Mouse (Mus musculus): ENCODE measurements at regions not wholly inside any gene's neighbourhood (a gene's known extent, or its start where the extent isn't known, plus 50 kb on each side); places are given as distances from the start of the nearest gene placed in this dataset.
A peak's percentile ranks its signal among the peaks of the same experiment; 100 is the strongest.

DNA sequence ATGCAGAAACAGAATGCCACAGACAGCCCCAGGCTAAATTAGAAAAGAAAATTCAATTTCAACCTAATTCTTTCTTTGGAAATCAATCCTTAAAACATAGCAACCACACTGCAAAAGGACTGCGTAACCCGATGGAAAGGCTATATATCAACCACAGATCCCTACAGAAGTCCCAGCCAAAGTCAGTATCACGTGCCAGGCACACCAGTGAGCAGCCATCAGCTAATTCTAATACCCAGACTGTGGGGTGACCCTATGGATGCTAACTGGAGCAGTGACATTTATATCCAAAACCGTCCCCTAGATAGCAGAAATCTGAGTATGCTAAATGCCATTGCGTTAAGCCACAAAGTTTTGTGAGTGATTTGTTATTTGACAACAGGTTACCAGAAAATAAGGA is 286.5 kb upstream of the N6amt1 start:
- DNase-seq: no peak

DNA sequence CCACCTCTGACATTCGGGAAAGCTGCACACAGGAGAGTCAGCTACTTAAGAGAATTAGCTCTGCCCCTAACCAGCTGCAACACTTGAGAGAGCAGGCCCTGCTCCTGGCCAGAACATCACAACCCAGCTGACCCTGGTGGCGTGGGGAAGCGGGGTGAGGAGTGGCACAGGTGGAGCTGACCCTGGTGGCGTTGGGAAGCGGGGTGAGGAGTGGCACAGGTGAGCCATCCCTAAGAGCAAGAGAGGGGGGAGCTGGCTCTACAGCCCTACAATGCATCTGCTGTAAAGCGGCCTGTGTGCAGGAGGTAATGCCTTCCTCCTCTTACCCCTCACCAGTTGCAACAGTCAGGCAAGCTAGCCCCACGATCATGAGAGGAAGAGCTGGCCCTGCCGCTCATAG is 293.5 kb upstream of the N6amt1 start:
- DNase-seq: no peak

- no peak for DNase-seq
These were observed 304.1 kb upstream of the N6amt1 start for GRCm38 (mm10) chr16:87049741-87050383.

DNA sequence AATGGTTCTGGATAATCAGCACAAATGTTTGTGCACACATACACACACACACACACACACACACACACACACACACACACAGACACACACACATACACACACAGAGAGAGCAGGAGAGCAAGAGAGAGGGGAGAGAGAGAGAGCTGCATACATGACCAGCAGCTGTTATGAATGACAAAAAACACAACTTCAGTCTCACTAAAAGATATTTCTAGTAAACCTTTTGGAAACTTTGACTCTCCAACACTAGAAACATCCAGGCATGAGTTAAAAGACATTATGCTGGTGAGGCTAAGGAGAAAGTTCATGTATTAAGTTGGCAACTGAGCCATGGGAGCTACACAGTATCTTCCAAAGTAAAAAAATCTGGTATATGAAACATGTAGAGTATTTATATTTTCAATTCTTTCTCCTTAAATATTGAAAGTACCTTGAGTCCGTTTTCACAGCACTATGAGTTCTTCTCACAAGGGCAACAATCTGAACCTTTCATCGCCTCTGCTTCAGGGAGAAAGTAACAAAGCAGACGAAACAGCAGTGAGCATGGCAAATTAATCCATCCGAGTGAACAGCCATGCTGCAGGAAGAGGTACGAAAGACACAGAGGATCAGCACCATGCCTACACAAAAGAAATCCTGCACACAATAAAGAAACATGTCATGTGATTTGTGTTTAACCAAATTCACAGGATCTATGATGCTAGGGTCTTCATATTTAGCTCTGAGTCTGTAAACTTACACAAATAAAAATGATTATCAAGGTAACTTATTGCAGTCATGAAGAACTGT is 309.0 kb upstream of the N6amt1 start:
- DNase-seq: no peak

DNA sequence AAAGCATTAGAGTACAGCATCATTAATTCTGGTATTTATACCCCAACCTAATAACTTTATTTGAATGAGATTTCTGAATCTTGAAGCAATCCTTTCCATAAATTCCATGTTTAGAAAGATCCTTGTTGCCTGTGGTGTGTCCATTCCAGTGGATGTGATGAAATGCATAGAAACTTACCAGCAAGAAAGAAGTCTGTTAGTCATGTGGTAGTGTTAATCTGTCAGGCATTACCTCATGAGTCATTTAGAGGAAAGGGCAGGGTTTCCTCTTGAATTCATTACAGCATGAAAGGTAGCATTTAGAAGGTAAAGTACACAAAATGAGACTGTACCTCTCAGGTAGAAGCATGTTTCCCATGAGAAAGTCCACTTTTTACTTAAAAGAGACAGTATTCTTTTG is 310.3 kb upstream of the N6amt1 start:
- no peak for DNase-seq

- no peak for DNase-seq
These were observed 313.6 kb upstream of the N6amt1 start for GRCm38 (mm10) chr16:87040366-87040765.

GRCm38 (mm10) chr16:87039861-87040260 is 314.1 kb upstream of the N6amt1 start:
- DNase-seq: no peak

- DNase-seq: no peak
These were observed 316.9 kb upstream of the N6amt1 start for GRCm38 (mm10) chr16:87037061-87037460.

DNA sequence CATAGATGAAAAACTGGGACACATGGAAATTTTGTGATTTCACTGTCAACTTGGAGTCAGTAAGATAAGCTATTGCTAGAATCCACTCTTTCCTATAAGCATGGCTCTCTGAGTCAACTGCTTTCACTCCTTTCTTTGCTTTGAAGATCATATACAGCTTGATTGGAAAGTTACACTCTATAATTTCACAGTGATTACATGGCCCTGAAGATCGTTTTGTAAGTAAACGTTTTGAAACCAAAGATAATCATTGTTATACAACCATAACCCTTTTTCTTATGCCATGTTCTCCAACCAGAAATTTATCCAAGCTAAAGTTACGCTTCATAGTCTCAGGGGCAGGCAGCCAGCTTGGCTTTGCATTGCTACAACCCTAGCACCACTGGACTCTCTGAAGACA is 322.1 kb upstream of the N6amt1 start:
- no peak for DNase-seq

GRCm38 (mm10) chr16:87028516-87029145 is 325.4 kb upstream of the N6amt1 start:
- no peak for DNase-seq

DNA sequence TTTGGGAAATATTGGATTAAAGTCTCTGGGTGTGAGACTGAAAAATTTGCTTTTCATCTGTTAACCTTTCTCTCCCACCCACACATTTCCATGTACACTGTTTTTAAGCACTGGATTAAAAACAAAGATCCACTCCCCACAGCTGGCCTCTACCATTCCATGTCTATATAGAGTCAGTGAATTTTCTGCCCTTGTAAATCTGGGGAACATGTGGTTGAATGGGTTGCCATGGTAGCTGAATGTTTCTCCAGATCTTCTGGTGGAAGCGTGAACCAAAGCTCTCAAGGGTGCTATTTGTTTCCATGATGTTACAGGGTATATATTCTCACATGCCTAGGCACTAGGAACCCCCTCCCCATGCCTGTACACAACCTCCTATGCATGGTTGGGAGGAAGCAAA is 326.4 kb upstream of the N6amt1 start:
- no peak for DNase-seq

DNA sequence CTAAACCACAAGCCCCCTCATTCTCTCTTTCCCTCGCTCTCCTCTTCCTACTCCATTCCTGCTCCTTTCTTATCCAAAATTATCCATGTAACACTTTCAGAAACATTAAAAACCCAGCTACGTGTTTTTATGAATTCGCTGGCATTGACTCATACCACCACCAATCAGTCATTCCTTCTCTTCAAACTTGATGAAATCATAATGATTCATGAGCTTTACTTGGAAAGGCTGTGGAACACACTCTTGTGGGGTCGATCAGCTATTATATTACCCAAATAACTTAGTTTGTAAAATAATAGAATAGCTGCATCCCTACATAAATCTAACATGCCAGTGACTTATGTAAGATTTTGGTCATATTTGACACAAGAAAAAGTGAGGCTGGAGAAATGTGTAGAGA is 331.9 kb upstream of the N6amt1 start:
- no peak for DNase-seq

GRCm38 (mm10) chr16:87017107-87017670 is 336.8 kb upstream of the N6amt1 start:
- no peak for DNase-seq

DNA sequence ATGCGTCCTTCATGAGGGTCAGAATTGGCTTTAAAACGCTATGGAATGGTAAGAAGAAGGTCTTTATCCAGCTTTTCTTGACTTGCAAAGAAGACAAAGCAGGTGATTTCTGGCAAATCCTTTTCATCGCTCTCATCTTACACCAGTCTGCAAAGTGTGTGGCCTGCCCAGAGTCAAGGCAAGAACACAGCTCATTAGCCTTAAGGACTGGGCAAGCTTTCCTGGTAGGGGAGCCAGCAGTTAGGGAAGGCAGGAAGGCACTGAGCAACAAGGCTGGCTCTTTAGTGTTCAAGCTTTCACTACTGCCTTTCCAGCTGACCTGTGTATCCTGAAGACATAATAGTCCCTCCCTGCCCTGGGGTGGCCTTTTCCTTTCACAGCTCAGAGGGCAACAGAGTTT is 352.4 kb upstream of the N6amt1 start:
- no peak for DNase-seq

DNA sequence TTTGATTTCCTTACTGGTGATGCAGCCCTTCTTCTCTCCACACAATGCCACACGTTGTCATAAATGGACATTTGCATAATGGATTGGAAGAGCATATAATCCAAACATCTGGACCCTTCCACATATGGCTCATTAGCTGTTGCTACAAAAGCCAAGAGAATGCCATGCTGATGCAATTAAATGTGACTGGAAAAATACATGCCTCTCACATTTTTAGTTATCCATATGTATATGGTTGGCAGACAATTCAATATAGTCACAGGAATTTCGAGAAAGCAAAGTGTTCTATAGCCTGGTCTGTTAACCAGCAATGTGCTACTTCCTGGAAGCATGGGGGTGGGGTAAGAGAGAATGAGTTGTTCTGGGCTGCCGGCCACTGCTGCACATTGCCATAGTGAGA is 352.9 kb upstream of the N6amt1 start:
- no peak for DNase-seq

DNA sequence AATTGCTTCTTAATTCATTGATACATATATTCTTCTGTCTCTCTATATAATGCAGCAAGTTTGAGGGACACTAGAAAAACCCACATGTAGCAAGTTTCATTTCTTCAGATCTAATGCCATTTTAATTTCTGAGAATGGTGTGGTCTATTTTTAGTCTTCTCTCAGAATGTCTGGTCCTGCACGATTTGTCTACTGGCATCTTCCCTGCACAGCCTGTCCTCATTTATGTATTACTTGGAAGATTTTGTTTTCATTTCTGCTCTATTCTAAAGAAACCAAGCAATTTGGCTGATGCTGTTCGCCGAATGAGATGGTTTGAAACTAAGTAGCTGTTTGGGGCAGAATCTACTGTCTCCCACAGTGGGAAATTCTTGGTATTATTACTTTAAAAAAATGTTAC is 382.3 kb upstream of the N6amt1 start:
- DNase-seq: no peak

DNA sequence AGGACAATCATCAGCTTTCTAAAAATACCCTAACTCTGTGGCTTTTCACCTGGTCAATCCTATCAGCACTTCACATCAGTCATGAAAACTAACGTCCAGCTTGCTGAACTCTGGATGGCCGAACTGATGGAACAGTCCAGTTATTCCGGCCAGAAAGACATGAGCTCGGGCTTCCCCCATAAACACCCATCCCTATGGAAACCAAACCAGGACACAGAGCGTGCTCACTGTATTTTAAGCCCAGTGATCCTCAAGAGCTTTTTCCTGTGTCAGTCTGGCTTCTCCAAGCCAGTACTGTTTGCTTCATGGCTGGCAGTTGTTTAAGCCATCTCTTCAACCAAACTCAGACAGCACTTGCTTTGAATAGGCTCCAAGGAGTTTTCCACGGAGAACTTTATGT is 404.3 kb upstream of the N6amt1 start:
- DNase-seq: no peak

DNA sequence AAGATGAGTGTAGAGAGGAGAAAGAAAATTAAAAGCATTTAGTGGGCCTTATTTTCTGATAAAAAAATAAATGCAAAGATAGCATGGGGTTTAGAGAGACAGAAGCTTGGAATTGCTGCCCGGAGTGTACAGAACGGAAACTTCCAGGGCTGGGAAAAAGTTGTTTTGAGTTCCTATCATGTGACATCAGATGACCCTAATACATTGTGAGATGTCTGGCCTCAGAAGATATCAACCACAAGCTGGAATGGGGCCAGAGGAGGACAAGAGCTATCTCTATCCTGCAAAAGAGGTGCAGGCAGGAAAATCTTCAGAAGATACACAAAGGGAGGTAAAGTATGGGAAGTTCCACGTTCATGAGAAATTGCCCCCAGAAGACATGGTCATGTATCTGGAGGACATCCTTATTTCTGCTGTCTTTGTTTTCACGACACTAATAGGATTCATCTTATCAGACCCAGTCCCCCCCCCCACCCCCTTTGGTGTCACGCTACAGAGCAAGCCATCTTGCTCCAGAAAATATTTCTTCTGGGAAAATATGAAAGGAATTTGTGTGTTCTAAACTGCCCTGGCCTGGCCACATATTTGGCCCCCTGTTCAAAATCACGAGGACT is 408.3 kb upstream of the N6amt1 start:
- DNase-seq: no peak

DNA sequence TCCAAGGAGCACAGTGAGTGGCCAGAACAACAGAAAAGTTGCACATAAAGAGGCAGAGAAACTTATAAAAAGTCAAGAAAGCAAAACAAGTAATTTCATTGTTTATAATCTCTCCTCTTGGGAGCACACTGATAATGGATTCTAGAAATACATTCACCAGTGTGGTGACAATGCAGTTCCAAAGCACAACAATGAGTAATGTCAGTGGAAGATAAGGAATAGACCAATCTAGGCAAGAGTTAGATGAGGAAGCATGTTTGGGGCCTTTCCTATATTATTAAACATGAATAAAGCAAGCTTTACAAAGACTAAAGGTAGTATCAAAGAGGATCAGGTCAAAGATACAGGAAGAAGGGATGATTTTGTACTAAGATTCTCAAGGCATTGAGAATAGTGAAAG is 408.9 kb upstream of the N6amt1 start:
- no peak for DNase-seq

DNA sequence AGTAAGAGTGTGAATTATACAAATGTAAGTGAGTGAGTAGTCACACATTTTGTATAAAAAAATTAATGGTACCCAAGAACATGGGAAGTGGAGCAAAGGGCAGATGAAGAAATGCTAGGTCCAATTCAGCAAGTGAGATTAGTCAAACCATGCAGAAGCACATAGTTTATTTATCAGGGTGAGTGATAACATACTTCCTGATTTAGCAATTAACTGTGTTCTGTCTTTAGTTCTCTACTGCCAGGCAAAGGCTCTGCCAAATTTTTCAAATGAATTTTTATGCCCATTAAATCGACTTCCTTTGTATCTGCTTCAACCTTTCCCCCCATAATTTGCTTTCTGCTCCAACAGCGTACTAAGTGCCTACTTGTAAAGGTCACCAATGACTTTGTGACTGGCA is 419.0 kb upstream of the N6amt1 start:
- DNase-seq: no peak

- peak; percentile 25 for DNase-seq
These were observed 421.2 kb upstream of the N6amt1 start for GRCm38 (mm10) chr16:86932765-86933164.

DNA sequence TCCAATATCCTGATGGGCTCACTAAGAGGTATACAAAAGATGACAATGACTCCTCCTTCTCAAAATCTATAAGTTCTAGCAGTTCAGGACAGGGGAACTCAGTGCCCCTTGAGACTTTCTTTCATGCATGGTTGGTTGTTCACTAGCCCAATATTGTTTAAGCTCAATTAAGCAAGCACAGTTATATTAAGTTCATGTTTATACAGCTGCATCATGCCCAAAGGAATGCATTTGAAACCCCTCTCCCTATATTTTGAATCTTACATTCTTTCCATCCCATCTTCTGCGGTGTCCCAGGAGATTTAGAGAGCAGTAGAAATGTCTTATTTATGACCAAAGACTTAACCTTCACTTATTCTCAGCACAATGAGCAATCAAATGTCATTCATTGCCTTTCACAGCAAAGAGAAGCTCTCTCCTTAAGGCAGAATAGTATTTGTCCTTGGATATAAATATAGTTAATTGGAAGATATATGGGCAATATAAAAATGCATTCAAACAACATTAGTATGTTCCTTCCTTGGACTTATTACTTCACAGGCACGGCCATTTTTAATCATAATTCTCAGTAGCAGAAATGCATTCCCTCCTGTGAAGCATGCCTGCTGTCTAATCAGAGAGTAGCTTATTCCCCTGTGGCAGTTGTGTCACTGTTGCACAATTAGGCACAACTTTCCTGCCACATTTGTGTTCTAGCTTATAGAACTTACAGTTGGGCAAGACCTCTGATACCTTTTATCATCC is 455.8 kb upstream of the N6amt1 start:
- DNase-seq: peak; percentile 3

Measured in adrenal gland, postnatal 14 days (tissue).